Mouse (Mus musculus) ovary, postnatal 36 days (tissue): ENCODE results near the gene Crisp2.
A peak's percentile ranks its signal among the peaks of the same experiment; 100 is the strongest.
"Not testable (repeated sequence)": the region's sequence is repeated elsewhere in the genome, so short reads cannot be mapped to it uniquely, and the experiment has no call there.

Source experiments
- DNase-seq: peaks from one replicate; pipeline ENCODE4 v3.0.0; 2022; ENCODE audit warnings: low spot score, mixed read lengths

The Crisp2 gene

GRCm38 (mm10) chr17:40806953-40807572 lies at the start of gene Crisp2:
TSS of gene Crisp2 (minus strand) at chr17:40807003.
- no peak for DNase-seq

GRCm38 (mm10) chr17:40855065-40855464 lies 48.3 kb upstream of the Crisp2 start:
- DNase-seq: no peak

- DNase-seq: no peak
These were observed 30.5 kb upstream of the Crisp2 start for GRCm38 (mm10) chr17:40837308-40837707.

- no peak for DNase-seq
These were observed 25.1 kb upstream of the Crisp2 start for GRCm38 (mm10) chr17:40831870-40832269.

- peak; percentile 7 for DNase-seq
These were observed 17.7 kb upstream of the Crisp2 start for GRCm38 (mm10) chr17:40824549-40824948.

- DNase-seq: no peak
These were observed 17.0 kb upstream of the Crisp2 start for GRCm38 (mm10) chr17:40823817-40824216.

- DNase-seq: no peak
These were observed 14.7 kb upstream of the Crisp2 start for GRCm38 (mm10) chr17:40821477-40821876.

- DNase-seq: no peak
These were observed 10.6 kb upstream of the Crisp2 start for GRCm38 (mm10) chr17:40817340-40817943.

- DNase-seq: no peak
These were observed 5.5 kb upstream of the Crisp2 start for GRCm38 (mm10) chr17:40812259-40812658.

- no peak for DNase-seq
These were observed 4.8 kb upstream of the Crisp2 start for GRCm38 (mm10) chr17:40811560-40811959.

GRCm38 (mm10) chr17:40810934-40811333 lies 4.1 kb upstream of the Crisp2 start, which contains the start of gene Rhag:
TSS of gene Rhag (plus strand) at chr17:40811126.
- no peak for DNase-seq

GRCm38 (mm10) chr17:40808071-40808470 lies 1.3 kb upstream of the Crisp2 start:
- no peak for DNase-seq

- DNase-seq: no peak
These were observed 253 bp downstream of the Crisp2 start for GRCm38 (mm10) chr17:40806550-40806949.

GRCm38 (mm10) chr17:40802707-40803340 lies 4.0 kb downstream of the Crisp2 start:
- no peak for DNase-seq

- peak; percentile 55 for DNase-seq
These were observed 12.6 kb downstream of the Crisp2 start for GRCm38 (mm10) chr17:40793921-40794854.

GRCm38 (mm10) chr17:40789877-40790276 lies 16.9 kb downstream of the Crisp2 start:
- DNase-seq: no peak

- DNase-seq: no peak
These were observed 39.7 kb downstream of the Crisp2 start for GRCm38 (mm10) chr17:40767120-40767519.

GRCm38 (mm10) chr17:40763662-40764061 lies 43.1 kb downstream of the Crisp2 start:
- no peak for DNase-seq

- no peak for DNase-seq
These were observed 75.1 kb downstream of the Crisp2 start for GRCm38 (mm10) chr17:40731724-40732123.

- DNase-seq: no peak
These were observed 75.5 kb downstream of the Crisp2 start for GRCm38 (mm10) chr17:40731296-40731695.

GRCm38 (mm10) chr17:40726820-40727219 lies 80.0 kb downstream of the Crisp2 start, which contains the start of gene Esp1:
TSS of gene Esp1 (plus strand) at chr17:40727120.
- no peak for DNase-seq

- not testable (repeated sequence) for DNase-seq
These were observed 89.7 kb downstream of the Crisp2 start for GRCm38 (mm10) chr17:40717055-40717454.
